Mouse (Mus musculus): Measurements from ENCODE around the gene Rock2.

DNA sequence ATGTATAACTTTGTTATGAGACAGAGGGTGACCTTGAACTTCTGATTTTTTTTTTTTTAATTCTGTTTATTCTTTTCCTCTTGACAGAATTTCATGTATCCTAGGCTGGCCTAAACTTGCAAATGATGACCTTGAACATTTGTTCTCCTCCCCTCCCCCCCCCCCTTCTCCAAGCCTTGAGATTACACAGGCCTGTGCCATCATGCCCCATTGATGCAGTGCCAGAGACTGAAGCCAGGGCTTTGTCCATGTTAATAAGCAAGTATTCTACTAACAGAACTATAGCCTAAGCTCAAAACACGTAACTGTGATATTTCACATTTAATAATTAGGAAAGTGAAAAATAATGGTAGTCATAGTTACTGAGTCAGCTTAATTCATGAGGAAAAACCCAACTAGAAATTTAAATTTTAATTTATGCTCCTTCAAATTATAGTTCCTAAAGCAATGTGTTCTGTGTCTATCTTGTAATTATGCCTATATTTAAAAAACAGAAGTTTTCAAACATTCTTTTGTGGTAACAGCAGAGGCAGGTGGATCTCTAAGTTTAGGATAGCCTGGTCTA, 12.7 kb downstream of the Rock2 start:
- TF ChIP-seq POLR2A (IDR thresholded peaks at IDR 0.05; ENCODE audit: insufficient read depth, low read depth, low read length), result no peak
- no peak for TF ChIP-seq CTCF (IDR thresholded peaks at IDR 0.05; ENCODE audit: insufficient read depth, low read depth, low read length)
